Mouse (Mus musculus) midbrain, embryonic 15.5 days (tissue): ENCODE results near the gene Mrgprh. TPM values are rescaled to one million over a fixed set of nuclear protein-coding genes. Genes with fewer than 3 reads are reported as not detected.

ENCODE experiments used
- ATAC-seq: fragments of 200-750 bp; cut with Nextera tagmentation; replicated peaks from 2 replicates; pipeline ENCODE4 v1.8.0; 2017; ENCODE audit warnings: moderate TSS enrichment
- H3K27ac ChIP-seq: fragments of 300-500 bp; sonication (generic); 2 replicates; pipeline ENCODE4 v1.5.1; 2015; ENCODE audit warnings: mild to moderate bottlenecking, inconsistent platforms
- H3K27me3 ChIP-seq: fragments of 300-500 bp; sonication (generic); replicated peaks from 2 replicates; pipeline ENCODE4 v1.6.1; 2015; ENCODE audit warnings: inconsistent platforms
- H3K36me3 ChIP-seq: fragments of 300-500 bp; sonication (generic); replicated peaks from 2 replicates; pipeline ENCODE4 v1.6.1; 2015; ENCODE audit warnings: inconsistent platforms
- H3K4me1 ChIP-seq: fragments of 300-500 bp; sonication (generic); 2 replicates; pipeline ENCODE4 v1.6.1; 2015; ENCODE audit warnings: inconsistent platforms
- H3K4me2 ChIP-seq: fragments of 300-500 bp; sonication (generic); 2 replicates; pipeline ENCODE4 v1.6.1; 2015; ENCODE audit warnings: inconsistent platforms, mild to moderate bottlenecking, moderate library complexity
- H3K4me3 ChIP-seq: fragments of 300-500 bp; sonication (generic); 2 replicates; pipeline ENCODE4 v1.5.1; 2015; ENCODE audit warnings: mild to moderate bottlenecking, inconsistent platforms
- H3K9ac ChIP-seq: fragments of 300-500 bp; sonication (generic); 2 replicates; pipeline ENCODE4 v1.6.1; 2015; ENCODE audit warnings: mild to moderate bottlenecking, inconsistent platforms
- H3K9me3 ChIP-seq: fragments of 300-500 bp; sonication (generic); 2 replicates; pipeline ENCODE4 v1.6.1; 2016; ENCODE audit warnings: inconsistent platforms
- WGBS: fragments of 180-500 bp; shearing (Covaris S2); methylation state at CpG from one replicate; pipeline ENCODE4 v1.1.7; 2015; ENCODE audit warnings: mixed read lengths; 5-methylcytosine and 5-hydroxymethylcytosine counted together
- polyA plus RNA-seq: library from polyadenylated mRNA; unstranded; fragments of >200 nt; fragmentation: Nextera tagmentation; extraction: Ambion mirVana; gene quantifications from 2 replicates; pipeline ENCODE4 v1.2.1, GENCODE M21; 2015

Mrgprh gene
- polyA plus RNA-seq, 1 experiment from 2014 or later, result not detected

DNA sequence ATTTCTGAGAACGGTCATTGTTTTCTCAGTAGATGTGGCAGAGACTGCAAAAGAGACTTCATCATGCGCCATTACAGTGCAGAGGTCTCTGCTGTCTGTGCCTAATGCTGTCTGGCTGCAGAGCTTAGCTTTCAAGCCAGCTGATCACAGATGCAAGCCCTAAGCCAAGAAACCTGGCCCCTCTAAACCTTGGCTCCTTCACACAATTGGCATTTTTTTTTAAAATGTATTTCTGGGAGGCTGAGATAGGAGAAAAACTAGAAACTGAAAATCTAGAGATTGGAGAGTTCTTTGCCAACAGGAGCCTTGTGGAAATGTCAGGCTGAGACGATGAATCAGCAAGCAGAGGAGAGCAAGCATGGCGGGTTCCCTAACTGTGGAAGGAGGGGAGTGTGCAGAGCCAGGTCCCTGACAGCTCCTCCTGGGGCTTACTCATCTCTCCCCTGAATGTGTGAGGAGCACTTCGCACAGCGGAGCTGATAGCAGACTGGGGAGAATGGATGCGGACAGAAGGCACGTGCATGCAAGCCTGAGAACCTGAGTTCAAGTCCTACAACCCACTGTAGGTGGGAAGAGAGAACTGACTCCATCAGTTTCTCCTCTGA, 26.0 kb upstream of the Mrgprh start:
- WGBS, result 80% methylated on average over 8 of the region's 8 CpGs
- ATAC-seq, result no peak

DNA sequence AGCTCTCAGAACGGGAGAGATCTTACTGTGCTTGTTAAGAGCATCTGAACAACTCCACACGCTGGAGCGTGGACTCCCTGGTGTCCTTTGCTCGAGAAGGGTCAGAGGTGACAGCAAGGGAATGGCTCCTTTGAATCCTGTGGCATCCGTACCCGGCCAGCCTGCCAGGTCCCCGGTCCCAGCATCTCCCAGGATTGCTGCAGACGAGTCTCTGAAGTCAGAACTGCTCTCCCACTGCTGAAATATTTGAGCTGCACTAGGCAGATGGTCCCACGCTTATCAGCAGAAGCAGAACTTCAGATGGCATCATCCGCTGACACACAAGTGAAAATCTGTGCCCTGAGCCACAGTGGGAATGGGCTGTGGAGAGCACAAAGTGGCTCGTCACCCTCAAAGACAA, 24.1 kb upstream of the Mrgprh start:
- Histone ChIP-seq H3K4me3 (no peak overlapping the region), H3K4me1 (no peaks in the 10 kb centered on the region), H3K9ac (no peak overlapping the region), H3K36me3 (no peaks in the 10 kb centered on the region), H3K27ac (no peak overlapping the region), H3K27me3 (no peaks in the 10 kb centered on the region), H3K9me3 (no peaks in the 10 kb centered on the region), H3K4me2 (no peak overlapping the region)
- no peak for ATAC-seq
- WGBS, result 68% methylated on average over 11 of the region's 11 CpGs

More for the DNA sequence above, 26.0 kb upstream of the Mrgprh start:
- H3K9ac ChIP-seq, result no peak overlapping the region
- no peaks in the 10 kb centered on the region for H3K36me3 ChIP-seq
- no peak overlapping the region for H3K4me2 ChIP-seq
- no peak overlapping the region for H3K27ac ChIP-seq
- no peaks in the 10 kb centered on the region for H3K27me3 ChIP-seq
- H3K9me3 ChIP-seq, result no peaks in the 10 kb centered on the region
- no peaks in the 10 kb centered on the region for H3K4me1 ChIP-seq
- H3K4me3 ChIP-seq, result no peak overlapping the region

DNA sequence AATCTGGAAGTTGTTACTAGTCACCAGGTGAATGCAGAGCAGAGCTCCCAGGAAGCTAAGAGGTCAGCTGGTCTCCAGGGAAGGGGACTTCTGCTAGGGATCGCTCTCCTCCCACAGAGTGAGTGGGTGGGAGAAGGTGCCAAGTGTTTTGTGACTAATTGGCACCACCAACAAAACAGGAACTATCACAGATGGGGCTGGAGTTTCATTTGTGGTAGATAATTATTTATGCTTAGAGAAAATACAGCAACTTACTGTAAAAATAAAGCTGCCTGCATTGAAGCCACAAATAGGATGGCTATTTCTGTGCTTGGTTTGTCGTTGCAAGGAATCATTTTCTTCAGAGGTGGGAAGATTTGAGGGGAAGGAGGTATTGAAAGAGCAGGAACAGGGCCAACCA, 22.0 kb upstream of the Mrgprh start:
- Histone ChIP-seq H3K4me2 (no peak overlapping the region), H3K9ac (no peak overlapping the region), H3K4me1 (no peaks in the 10 kb centered on the region), H3K36me3 (no peaks in the 10 kb centered on the region), H3K4me3 (no peak overlapping the region), H3K9me3 (no peaks in the 10 kb centered on the region), H3K27ac (no peak overlapping the region), H3K27me3 (no peaks in the 10 kb centered on the region)
- no peak for ATAC-seq
- 86% methylated on average over 2 of the region's 2 CpGs for WGBS

DNA sequence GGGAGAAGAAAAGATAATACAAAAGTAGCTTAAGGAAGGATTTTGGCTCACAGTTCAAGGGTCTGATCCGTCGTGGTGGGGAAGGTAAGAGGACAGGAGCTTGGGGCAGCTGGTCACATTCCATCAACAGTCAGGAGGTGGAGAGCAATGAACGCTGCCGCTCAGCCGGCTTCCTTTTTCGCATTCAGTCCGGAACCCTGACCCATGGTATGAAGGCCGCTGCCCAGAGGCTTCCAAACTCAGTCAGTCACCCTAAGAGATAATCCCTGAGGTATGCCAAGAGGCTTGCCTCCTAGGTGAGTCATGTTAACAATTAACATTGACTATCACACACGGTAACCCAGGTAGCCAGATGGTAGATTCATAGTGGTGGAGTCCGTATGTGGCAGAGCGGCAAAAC, 21.4 kb upstream of the Mrgprh start:
- Histone ChIP-seq H3K4me2 (no peak overlapping the region), H3K27ac (no peak overlapping the region), H3K4me1 (no peaks in the 10 kb centered on the region), H3K9ac (no peak overlapping the region), H3K36me3 (no peaks in the 10 kb centered on the region), H3K27me3 (no peaks in the 10 kb centered on the region), H3K9me3 (no peaks in the 10 kb centered on the region), H3K4me3 (no peak overlapping the region)
- ATAC-seq, result no peak
- WGBS, result 91% methylated on average over 11 of the region's 11 CpGs

DNA sequence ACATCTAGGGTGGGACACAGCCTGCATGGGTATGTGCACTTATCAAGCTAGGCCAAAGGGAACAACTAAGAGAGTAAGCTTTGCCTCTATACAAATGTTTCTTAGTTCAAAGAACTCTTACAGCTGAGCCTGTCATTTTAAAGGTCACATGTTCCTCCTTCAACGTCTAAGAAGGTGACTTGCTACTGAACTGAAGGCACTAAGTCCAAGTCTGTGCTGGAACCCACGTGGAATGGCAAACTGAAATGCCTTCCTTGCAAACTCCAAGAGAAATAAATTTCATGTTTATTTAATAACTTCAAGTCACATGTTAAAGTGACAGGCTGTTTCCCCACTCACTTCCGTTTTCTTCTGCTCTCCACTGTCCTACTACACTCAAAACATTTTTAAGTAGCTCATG, 18.4 kb upstream of the Mrgprh start:
- Histone ChIP-seq H3K27me3 (no peaks in the 10 kb centered on the region), H3K9ac (no peak overlapping the region), H3K27ac (no peak overlapping the region), H3K9me3 (no peaks in the 10 kb centered on the region), H3K4me2 (no peak overlapping the region), H3K36me3 (no peaks in the 10 kb centered on the region), H3K4me3 (no peak overlapping the region), H3K4me1 (no peaks in the 10 kb centered on the region)
- WGBS, result 54% methylated on average over 3 of the region's 3 CpGs
- no peak for ATAC-seq

DNA sequence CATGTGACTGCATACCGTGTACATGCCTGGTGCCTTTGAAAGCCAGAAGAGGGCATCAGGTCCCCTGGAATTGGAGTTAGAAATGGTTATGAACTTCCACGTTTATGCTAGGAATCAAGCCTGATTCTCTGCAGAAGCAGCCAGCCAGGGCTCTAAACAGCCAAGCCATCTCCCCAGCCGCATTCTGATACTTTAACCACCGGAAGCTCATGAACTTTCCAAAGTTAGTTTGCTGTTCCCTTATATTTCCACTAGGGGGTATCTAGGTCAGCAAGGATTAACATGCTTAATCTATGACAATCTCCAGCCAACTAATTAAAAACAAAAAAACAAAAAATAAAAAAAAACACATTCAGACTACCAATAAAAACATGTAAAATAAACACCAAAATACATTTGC, 17.8 kb upstream of the Mrgprh start:
- WGBS, result 43% methylated on average over 4 of the region's 4 CpGs

DNA sequence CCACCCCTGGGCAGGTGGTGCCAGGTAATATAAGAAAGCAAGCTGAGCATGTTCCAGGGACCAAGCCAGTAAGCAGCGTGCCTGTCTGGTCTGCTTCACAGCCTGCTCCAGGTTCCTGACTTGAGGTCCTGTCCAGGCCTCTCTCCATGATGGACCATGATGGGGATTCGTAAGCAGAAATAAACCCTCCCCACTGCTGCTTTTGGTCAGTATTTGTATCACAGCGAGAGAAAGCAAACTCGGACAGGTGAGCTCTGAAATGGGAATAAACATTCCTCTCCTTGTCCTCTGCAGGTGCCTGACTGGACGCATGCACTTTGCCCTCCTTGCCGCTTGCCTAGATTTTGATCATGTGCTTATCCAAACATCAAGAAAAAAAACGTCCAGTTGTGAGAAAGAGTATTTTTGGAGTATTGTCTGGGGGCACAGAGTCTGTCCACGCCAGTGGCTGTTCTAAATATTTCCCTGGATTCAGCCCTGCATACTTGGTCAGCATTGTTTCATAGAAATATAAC, 16.8 kb upstream of the Mrgprh start:
- 83% methylated on average over 8 of the region's 8 CpGs for WGBS
- Histone ChIP-seq H3K9me3 (no peaks in the 10 kb centered on the region), H3K36me3 (no peaks in the 10 kb centered on the region), H3K9ac (no peak overlapping the region), H3K27ac (no peak overlapping the region), H3K4me2 (no peak overlapping the region), H3K4me1 (no peaks in the 10 kb centered on the region), H3K27me3 (no peaks in the 10 kb centered on the region), H3K4me3 (no peak overlapping the region)
- ATAC-seq, result no peak

More for the DNA sequence above, 17.8 kb upstream of the Mrgprh start:
- Histone ChIP-seq H3K4me1 (no peaks in the 10 kb centered on the region), H3K4me2 (no peak overlapping the region), H3K36me3 (no peaks in the 10 kb centered on the region), H3K27ac (no peak overlapping the region), H3K9ac (no peak overlapping the region), H3K4me3 (no peak overlapping the region), H3K9me3 (no peaks in the 10 kb centered on the region), H3K27me3 (no peaks in the 10 kb centered on the region)
- ATAC-seq, result no peak

DNA sequence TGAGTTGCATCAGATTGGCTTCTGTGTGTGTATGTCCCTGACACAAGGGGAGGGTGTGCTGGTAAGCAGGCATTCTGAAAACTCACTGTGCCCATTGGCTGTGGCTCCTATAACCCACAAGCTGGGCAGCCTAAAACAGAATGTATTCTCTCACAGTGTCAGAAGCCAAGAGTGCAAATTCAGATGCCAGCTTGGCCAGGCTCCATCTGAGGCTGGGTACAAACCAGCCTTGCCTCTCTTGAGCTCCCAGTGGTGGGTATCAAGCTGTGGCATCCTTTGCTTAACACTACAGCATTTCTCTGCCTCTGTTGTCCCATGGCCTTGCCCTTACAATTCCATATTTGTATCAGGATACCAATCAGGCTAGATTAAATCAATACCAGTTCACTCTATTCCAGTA, 11.7 kb upstream of the Mrgprh start:
- Histone ChIP-seq H3K9ac (no peak overlapping the region), H3K4me3 (no peak overlapping the region), H3K9me3 (no peaks in the 10 kb centered on the region), H3K36me3 (no peaks in the 10 kb centered on the region), H3K4me2 (no peak overlapping the region), H3K4me1 (no peaks in the 10 kb centered on the region), H3K27ac (no peak overlapping the region), H3K27me3 (no peaks in the 10 kb centered on the region)
- ATAC-seq, result no peak

DNA sequence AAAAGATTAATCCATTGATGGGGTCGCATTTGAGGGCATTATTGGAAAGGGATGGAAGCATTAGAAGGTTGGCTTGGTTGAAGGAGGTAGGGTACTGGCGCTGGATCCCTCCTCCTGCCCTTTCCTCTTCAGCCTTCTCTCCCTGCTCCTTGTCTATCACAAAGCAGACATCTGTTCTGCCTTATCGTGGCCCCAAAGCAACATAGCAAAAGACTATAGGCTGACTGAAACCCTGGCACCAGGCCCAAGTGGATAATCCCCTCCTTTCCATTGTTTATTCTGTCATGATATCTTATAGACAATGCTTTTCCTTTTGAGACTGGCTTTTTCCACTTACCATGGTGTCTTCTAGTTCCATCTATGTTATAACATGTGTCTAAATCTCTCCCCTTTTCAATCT, 10.4 kb upstream of the Mrgprh start:
- H3K4me2 ChIP-seq, result no peak overlapping the region
- H3K36me3 ChIP-seq, result no peaks in the 10 kb centered on the region
- no peak for ATAC-seq
- WGBS, result 51% methylated on average over 3 of the region's 3 CpGs
- H3K27me3 ChIP-seq, result no peaks in the 10 kb centered on the region
- H3K27ac ChIP-seq, result no peak overlapping the region
- no peak overlapping the region for H3K9ac ChIP-seq
- no peak overlapping the region for H3K4me3 ChIP-seq
- H3K9me3 ChIP-seq, result no peaks in the 10 kb centered on the region
- H3K4me1 ChIP-seq, result no peaks in the 10 kb centered on the region

DNA sequence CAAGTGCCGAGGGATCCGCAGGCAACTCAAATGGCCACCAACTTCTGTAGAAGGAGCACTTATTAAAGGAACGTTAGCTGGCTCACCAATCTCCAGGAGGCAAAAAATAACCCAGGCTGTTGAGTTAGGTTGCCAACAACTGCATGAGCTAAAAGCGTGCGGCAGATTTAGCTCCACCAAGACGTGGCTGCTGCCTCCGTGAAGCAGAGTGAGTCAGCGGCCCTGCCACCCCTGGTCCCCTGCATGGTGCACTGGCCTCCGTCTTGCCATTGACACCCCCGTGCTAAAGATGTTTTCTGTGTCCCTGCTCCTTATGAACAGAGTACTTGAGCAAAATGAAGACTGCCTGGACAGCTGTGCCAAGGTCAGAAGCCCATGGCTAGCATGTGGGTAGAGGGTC, 9.0 kb upstream of the Mrgprh start:
- Histone ChIP-seq H3K27me3 (no peaks in the 10 kb centered on the region), H3K9ac (no peak overlapping the region), H3K4me1 (no peaks in the 10 kb centered on the region), H3K9me3 (no peaks in the 10 kb centered on the region), H3K4me3 (no peak overlapping the region), H3K27ac (no peak overlapping the region), H3K36me3 (no peaks in the 10 kb centered on the region), H3K4me2 (no peak overlapping the region)
- ATAC-seq, result no peak
- WGBS, result 83% methylated on average over 10 of the region's 10 CpGs

DNA sequence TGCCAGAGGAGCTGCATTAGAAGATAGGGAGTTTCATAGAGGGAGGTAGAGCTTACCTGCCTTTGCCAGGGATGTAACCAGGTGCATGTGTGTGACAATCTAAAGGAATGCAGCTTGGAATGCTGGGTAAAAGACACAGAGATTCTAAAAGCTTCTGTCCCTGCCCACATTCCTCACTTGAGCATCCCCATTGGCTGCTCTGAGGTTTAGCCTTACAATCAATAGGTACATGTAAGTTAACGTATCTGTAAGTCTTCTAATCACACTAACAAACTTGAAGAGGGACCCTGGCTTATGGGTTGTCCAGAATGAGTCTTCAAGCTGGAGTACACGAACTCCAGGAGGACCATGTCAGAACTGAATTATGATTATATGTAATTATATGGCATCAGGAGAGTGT, 7.8 kb upstream of the Mrgprh start, which contains the start of gene Mas1:
TSS of gene Mas1 (minus strand) at position 101 of the 400 bp plus-strand sequence.
- Histone ChIP-seq H3K4me2 (no peak within 1 kb of the TSS), H3K4me1 (no peaks in the 10 kb centered on the region), H3K9ac (no peak within 1 kb of the TSS), H3K27ac (no peak within 1 kb of the TSS), H3K9me3 (no peaks in the 10 kb centered on the region), H3K27me3 (no peaks in the 10 kb centered on the region), H3K4me3 (no peak within 1 kb of the TSS), H3K36me3 (no peaks in the 10 kb centered on the region)
- ATAC-seq, result no peak
- WGBS, result 56% methylated on average over 2 of the region's 2 CpGs

DNA sequence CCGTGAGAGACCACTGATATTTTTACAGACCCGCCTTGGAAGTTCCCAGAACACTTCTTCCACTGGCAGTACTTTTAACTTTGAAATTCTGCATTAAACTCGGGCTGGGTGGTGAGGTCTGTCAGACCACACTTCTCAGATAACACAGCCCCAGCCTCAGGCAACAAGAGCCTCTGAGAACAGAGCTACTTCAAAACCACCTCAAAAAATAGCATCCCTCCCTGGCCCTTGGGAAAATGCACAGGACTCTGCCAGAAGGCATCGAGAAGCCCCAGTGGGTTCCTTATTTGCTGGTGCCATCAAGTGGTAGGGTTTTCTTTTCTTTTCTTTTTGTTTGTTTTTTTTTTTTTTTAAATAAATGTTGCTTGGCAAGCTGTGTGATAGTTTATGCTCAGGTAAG, 7.2 kb upstream of the Mrgprh start:
- Histone ChIP-seq H3K4me3 (no peak overlapping the region), H3K4me2 (no peak overlapping the region), H3K9ac (no peak overlapping the region), H3K4me1 (no peaks in the 10 kb centered on the region), H3K27me3 (no peaks in the 10 kb centered on the region), H3K27ac (no peak overlapping the region), H3K9me3 (no peaks in the 10 kb centered on the region), H3K36me3 (no peaks in the 10 kb centered on the region)
- 51% methylated on average over 4 of the region's 4 CpGs for WGBS
- ATAC-seq, result no peak

DNA sequence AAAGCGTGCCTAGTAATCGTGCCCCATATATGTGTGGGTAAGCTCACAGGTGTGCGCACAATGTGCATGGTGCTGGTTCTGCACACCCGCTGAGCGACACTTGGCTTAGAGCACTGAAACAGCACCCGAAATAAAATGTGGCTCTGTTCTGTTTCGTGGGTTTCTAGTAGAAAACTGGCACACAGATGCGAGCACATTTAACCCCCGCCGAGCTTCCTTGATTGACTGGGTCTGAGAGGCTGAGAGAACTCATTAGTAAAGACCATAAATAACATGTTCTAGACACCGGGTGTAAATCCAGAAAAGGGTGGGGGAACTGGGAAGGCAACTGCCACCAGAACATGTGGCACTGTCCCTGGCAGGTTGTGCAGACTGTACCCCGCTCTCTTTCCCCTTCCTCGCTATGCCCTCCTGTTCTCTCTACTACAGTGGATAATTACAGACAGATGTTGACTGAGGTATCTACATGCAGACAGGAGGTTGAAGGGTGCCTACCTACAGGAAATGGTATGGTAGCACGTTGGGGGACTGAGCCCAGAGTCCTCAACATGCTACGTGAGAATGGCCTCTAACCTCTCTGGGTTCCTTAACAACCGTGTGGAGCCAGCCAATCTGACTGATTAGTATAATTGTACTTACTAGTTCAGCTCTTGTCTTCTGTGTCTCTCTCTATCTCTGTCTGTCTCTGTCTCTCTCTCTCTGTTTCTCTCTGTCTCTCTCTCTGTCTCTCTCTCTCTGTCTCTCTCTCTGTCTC, 3.4 kb upstream of the Mrgprh start:
- Histone ChIP-seq H3K4me1 (no peaks in the 10 kb centered on the region), H3K9me3 (no peaks in the 10 kb centered on the region), H3K4me3 (no peak overlapping the region), H3K9ac (no peak overlapping the region), H3K4me2 (no peak overlapping the region), H3K27ac (no peak overlapping the region), H3K36me3 (no peaks in the 10 kb centered on the region), H3K27me3 (no peaks in the 10 kb centered on the region)
- 71% methylated on average over 16 of the region's 16 CpGs for WGBS
- ATAC-seq, result no peak
